Mouse (Mus musculus) E14TG2a.4 (cell line): ENCODE measurements around the gene Ubac2.

ENCODE experiments used
- H3K27me3 ChIP-seq: 2 replicates; pipeline ENCODE4 v1.6.1; 2014; ENCODE audit warnings: low read length, control low read depth; ENCODE audit not compliant: insufficient read depth
- H3K36me3 ChIP-seq: 2 replicates; pipeline ENCODE4 v1.6.1; 2014; ENCODE audit warnings: low read length, control low read depth; ENCODE audit not compliant: insufficient read depth
- H3K4me1 ChIP-seq: replicated peaks from 2 replicates; pipeline ENCODE4 v1.6.1; 2014; ENCODE audit warnings: low read depth, low read length, control low read depth
- H3K4me3 ChIP-seq: replicated peaks from 2 replicates; pipeline ENCODE4 v1.5.1; 2014; ENCODE audit warnings: mild to moderate bottlenecking, low read length
- H3K9me3 ChIP-seq: 2 replicates; pipeline ENCODE4 v1.6.1; 2014; ENCODE audit warnings: low read length, control low read depth
- CTCF ChIP-seq: conservative IDR thresholded peaks from 2 replicates; pipeline ENCODE4 v1.5.1; 2014; ENCODE audit warnings: low read length
- NANOG ChIP-seq: IDR thresholded peaks from 2 replicates; pipeline ENCODE4 v1.6.1; 2014; ENCODE audit warnings: borderline replicate concordance, low read length, mixed read lengths
- POU5F1 ChIP-seq: IDR thresholded peaks from 2 replicates; pipeline ENCODE4 v1.6.1; 2014; ENCODE audit warnings: low read length, borderline replicate concordance

Gene Ubac2

GRCm38 (mm10) chr14:121897773-121898172 lies 19.4 kb downstream of the Ubac2 start:
- H3K9me3 ChIP-seq: no peaks in the 10 kb centered on the region
- H3K4me1 ChIP-seq: peaks cover 14% of the 10 kb centered on the region
- H3K27me3 ChIP-seq: no peaks in the 10 kb centered on the region
- peaks cover 12% of the 10 kb centered on the region; the same call in 1 of the 2 replicates for H3K36me3 ChIP-seq
- no peak for TF ChIP-seq NANOG
- TF ChIP-seq POU5F1: no peak
- TF ChIP-seq CTCF: no peak
- no peak overlapping the region for H3K4me3 ChIP-seq

GRCm38 (mm10) chr14:121898509-121898908 lies 20.1 kb downstream of the Ubac2 start:
- TF ChIP-seq NANOG: no peak
- TF ChIP-seq CTCF: no peak
- no peak for TF ChIP-seq POU5F1
- H3K4me3 ChIP-seq: no peak overlapping the region

GRCm38 (mm10) chr14:121899071-121899470 lies 20.7 kb downstream of the Ubac2 start:
- peaks cover 14% of the 10 kb centered on the region for H3K4me1 ChIP-seq
- TF ChIP-seq POU5F1: no peak
- H3K9me3 ChIP-seq: no peaks in the 10 kb centered on the region
- no peak overlapping the region for H3K4me3 ChIP-seq
- H3K36me3 ChIP-seq: peaks cover 12% of the 10 kb centered on the region; the same call in 1 of the 2 replicates
- no peaks in the 10 kb centered on the region for H3K27me3 ChIP-seq

More at GRCm38 (mm10) chr14:121898509-121898908, 20.1 kb downstream of the Ubac2 start:
- peaks cover 14% of the 10 kb centered on the region for H3K4me1 ChIP-seq
- no peaks in the 10 kb centered on the region for H3K27me3 ChIP-seq
- H3K36me3 ChIP-seq: peaks cover 12% of the 10 kb centered on the region; the same call in 1 of the 2 replicates
- no peaks in the 10 kb centered on the region for H3K9me3 ChIP-seq

GRCm38 (mm10) chr14:121901511-121901910 lies 23.1 kb downstream of the Ubac2 start:
- H3K9me3 ChIP-seq: no peaks in the 10 kb centered on the region
- H3K4me3 ChIP-seq: no peak overlapping the region
- H3K27me3 ChIP-seq: no peaks in the 10 kb centered on the region
- no peak for TF ChIP-seq CTCF
- H3K4me1 ChIP-seq: peaks cover 14% of the 10 kb centered on the region
- H3K36me3 ChIP-seq: peaks cover 30% of the 10 kb centered on the region

- no peak for TF ChIP-seq POU5F1
- TF ChIP-seq CTCF: no peak
- no peak for TF ChIP-seq NANOG
- Histone ChIP-seq H3K4me3 (no peak overlapping the region), H3K36me3 (peaks cover 47% of the 10 kb centered on the region), H3K4me1 (peaks cover 13% of the 10 kb centered on the region), H3K27me3 (no peaks in the 10 kb centered on the region), H3K9me3 (no peaks in the 10 kb centered on the region)
Observed at GRCm38 (mm10) chr14:121903381-121903876, 25.0 kb downstream of the Ubac2 start.

- no peaks in the 10 kb centered on the region for H3K9me3 ChIP-seq
- TF ChIP-seq NANOG: no peak
- no peak for TF ChIP-seq CTCF
- no peak for TF ChIP-seq POU5F1
- H3K4me1 ChIP-seq: peaks cover under 1% of the 10 kb centered on the region
- H3K36me3 ChIP-seq: peaks cover 59% of the 10 kb centered on the region
- H3K4me3 ChIP-seq: no peak overlapping the region
- no peaks in the 10 kb centered on the region for H3K27me3 ChIP-seq
Observed at GRCm38 (mm10) chr14:121904754-121905153, 26.3 kb downstream of the Ubac2 start.

GRCm38 (mm10) chr14:121906341-121906991 lies 28.0 kb downstream of the Ubac2 start:
- TF ChIP-seq CTCF (no peak), NANOG (no peak), POU5F1 (no peak)
- peaks cover 66% of the 10 kb centered on the region for H3K36me3 ChIP-seq
- no peaks in the 10 kb centered on the region for H3K4me1 ChIP-seq
- no peaks in the 10 kb centered on the region for H3K9me3 ChIP-seq
- no peak overlapping the region for H3K4me3 ChIP-seq
- no peaks in the 10 kb centered on the region for H3K27me3 ChIP-seq

- H3K27me3 ChIP-seq: no peaks in the 10 kb centered on the region
- no peaks in the 10 kb centered on the region for H3K9me3 ChIP-seq
- TF ChIP-seq POU5F1: no peak
- TF ChIP-seq NANOG: no peak
- peaks cover 69% of the 10 kb centered on the region for H3K36me3 ChIP-seq
- no peak overlapping the region for H3K4me3 ChIP-seq
- no peaks in the 10 kb centered on the region for H3K4me1 ChIP-seq
Observed at GRCm38 (mm10) chr14:121906992-121907681, 28.7 kb downstream of the Ubac2 start.
